Mouse (Mus musculus) liver, embryonic 16.5 days (tissue): ENCODE results near the gene Bcl6b. TPM values are rescaled to one million over a fixed set of nuclear protein-coding genes. Genes with fewer than 3 reads are reported as not detected.
A peak's percentile ranks its signal among the peaks of the same experiment; 100 is the strongest.

ENCODE experiments used
- ATAC-seq: fragments of 200-750 bp; cut with Nextera tagmentation; 2 replicates; pipeline ENCODE4 v1.8.0; 2017; ENCODE audit warnings: low read depth, mild to moderate bottlenecking, moderate number of reproducible peaks, moderate library complexity
- H3K27ac ChIP-seq: fragments of 300-500 bp; sonication (generic); 2 replicates; pipeline ENCODE4 v1.5.1; 2014; ENCODE audit warnings: mild to moderate bottlenecking, low read length
- H3K27me3 ChIP-seq: fragments of 300-500 bp; sonication (generic); 2 replicates; pipeline ENCODE4 v1.6.1; 2014; ENCODE audit warnings: low read depth, low read length, mixed read lengths; ENCODE audit not compliant: control insufficient read depth, insufficient read depth
- H3K36me3 ChIP-seq: fragments of 300-500 bp; sonication (generic); 2 replicates; pipeline ENCODE4 v1.6.1; 2014; ENCODE audit warnings: mild to moderate bottlenecking; ENCODE audit not compliant: control insufficient read depth, insufficient read depth
- H3K4me1 ChIP-seq: fragments of 300-500 bp; sonication (generic); 2 replicates; pipeline ENCODE4 v1.6.1; 2014; ENCODE audit warnings: low read depth, low read length, mixed read lengths; ENCODE audit not compliant: control insufficient read depth
- H3K4me2 ChIP-seq: fragments of 300-500 bp; sonication (generic); 2 replicates; pipeline ENCODE4 v1.6.1; 2014; ENCODE audit warnings: low read depth, low read length, mixed read lengths
- H3K4me3 ChIP-seq: fragments of 300-500 bp; sonication (generic); 2 replicates; pipeline ENCODE4 v1.5.1; 2014; ENCODE audit warnings: low read depth, mild to moderate bottlenecking, low read length
- H3K9ac ChIP-seq: fragments of 300-500 bp; sonication (generic); 2 replicates; pipeline ENCODE4 v1.6.1; 2014; ENCODE audit warnings: low read depth, low read length
- H3K9me3 ChIP-seq: fragments of 300-500 bp; sonication (generic); replicated peaks from 2 replicates; pipeline ENCODE4 v1.6.1; 2016; ENCODE audit warnings: low read length; ENCODE audit not compliant: control insufficient read depth
- WGBS: fragments of 180-500 bp; shearing (Covaris S2); extraction: QIAGEN DNeasy Blood & Tissue Kit; methylation state at CpG from one replicate; pipeline ENCODE4 v1.1.7; 2014; ENCODE audit not compliant: insufficient replicate concordance; 5-methylcytosine and 5-hydroxymethylcytosine counted together
- polyA plus RNA-seq: library from polyadenylated mRNA; unstranded; fragments of >200 nt; fragmentation: Nextera tagmentation; extraction: Ambion mirVana; gene quantifications from 2 replicates; pipeline ENCODE4 v1.2.1, GENCODE M21; 2015

Gene Bcl6b
- 2.1 and 2.3 TPM in 2 replicates for polyA plus RNA-seq

DNA sequence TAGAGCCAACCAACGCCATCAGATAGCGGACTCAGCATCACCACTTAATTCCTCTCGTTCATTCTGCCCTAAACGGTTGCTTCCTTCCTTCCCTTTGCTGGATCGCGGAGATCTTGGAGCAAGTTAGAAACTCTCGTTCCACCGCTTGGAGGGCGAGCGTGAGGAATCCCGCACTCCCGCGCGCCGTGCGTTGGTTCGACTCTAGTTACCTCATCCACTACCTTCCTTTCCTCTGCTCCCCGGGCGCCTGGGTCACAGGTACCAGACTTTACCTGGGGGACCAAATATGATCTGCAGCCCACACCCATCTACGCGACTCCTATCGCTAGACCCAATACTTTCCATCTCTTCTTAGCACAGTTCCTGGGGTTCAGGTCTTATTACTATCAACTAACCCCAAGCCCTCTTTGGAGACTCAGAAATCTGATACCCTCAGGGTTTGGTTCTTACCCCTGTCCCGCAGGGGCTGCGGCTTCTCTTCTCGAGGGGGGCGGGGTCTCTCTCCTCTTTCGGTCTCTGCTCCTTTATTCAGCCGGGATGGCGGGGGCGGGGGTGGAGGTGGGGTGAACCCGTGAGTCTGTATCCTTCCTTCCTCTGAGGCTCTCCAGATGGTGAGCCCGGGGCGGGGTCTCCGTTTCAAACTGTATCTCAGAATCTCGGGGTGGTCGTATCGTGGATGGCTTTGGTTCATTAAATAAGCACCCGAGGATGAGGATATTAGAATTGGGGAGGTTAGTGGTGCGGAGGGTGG lies at the start of gene Bcl6b:
Gene Bcl6b (minus strand): TSS at position 539 of the 751 bp plus-strand sequence.
- Histone ChIP-seq H3K4me1 (peaks cover 48% of the 10 kb centered on the region), H3K36me3 (no peaks in the 10 kb centered on the region), H3K27ac (0 out of 2 replicates have a peak within 1 kb of the TSS, but pooled peaks have one; percentile 25), H3K9me3 (no peaks in the 10 kb centered on the region), H3K9ac (peak within 1 kb of the TSS; percentile 46), H3K4me2 (peak within 1 kb of the TSS; percentile 69), H3K4me3 (peak within 1 kb of the TSS; percentile 50), H3K27me3 (peaks cover 34% of the 10 kb centered on the region)
- 2% methylated on average over 39 of the region's 39 CpGs for WGBS
- no peak; the same call in 1 of the 2 replicates for ATAC-seq

DNA sequence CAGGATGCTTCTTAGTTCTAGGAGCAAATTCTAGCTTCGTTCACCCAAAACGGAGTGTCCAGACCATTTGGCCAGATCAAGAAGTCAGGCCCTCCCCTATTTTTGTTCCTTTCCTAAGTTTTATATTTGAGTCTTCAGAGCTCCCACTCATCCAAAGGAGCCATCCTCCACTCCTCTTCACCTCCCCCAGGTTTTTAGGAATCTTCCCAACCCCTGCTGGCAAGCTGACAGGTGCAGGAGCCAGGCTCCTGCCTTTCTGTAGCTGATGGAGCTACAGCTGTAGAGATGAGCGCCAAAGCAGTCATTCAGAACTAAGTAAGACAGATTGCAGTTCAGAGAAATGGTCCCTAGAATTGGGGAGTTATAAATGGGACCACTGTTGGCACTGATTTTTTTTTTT lies 49.4 kb upstream of the Bcl6b start:
- Histone ChIP-seq H3K4me2 (no peak overlapping the region), H3K36me3 (no peaks in the 10 kb centered on the region), H3K4me1 (no peaks in the 10 kb centered on the region), H3K27ac (no peak overlapping the region), H3K9me3 (no peaks in the 10 kb centered on the region), H3K4me3 (no peak overlapping the region), H3K27me3 (no peaks in the 10 kb centered on the region), H3K9ac (no peak overlapping the region)
- 71% methylated on average over 3 of the region's 3 CpGs for WGBS
- no peak for ATAC-seq

DNA sequence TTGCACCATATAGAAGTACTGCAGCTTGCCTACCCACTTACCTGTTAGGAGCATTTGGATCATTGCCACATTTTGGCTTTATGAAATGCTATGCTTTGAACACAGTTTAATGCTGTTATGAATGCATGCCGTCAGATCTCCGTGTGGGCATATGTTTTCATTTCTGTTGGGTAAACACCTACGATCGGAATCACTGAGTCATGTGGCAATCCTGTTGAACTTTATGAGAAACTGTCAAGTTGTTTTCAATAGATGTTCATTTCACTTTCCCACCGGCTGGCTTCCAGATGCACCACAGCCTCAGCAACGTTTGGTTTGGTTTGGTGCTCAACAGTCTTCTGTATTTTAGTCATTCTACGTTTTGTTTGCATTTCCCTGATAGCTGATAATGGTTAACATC lies 42.0 kb upstream of the Bcl6b start:
- ATAC-seq = no peak
- H3K4me2 ChIP-seq = no peak overlapping the region
- H3K9me3 ChIP-seq = no peaks in the 10 kb centered on the region
- no peak overlapping the region for H3K9ac ChIP-seq
- no peak overlapping the region for H3K27ac ChIP-seq
- H3K4me3 ChIP-seq = no peak overlapping the region
- H3K4me1 ChIP-seq = no peaks in the 10 kb centered on the region
- WGBS = 66% methylated on average over 7 of the region's 7 CpGs
- H3K27me3 ChIP-seq = no peaks in the 10 kb centered on the region
- H3K36me3 ChIP-seq = no peaks in the 10 kb centered on the region

DNA sequence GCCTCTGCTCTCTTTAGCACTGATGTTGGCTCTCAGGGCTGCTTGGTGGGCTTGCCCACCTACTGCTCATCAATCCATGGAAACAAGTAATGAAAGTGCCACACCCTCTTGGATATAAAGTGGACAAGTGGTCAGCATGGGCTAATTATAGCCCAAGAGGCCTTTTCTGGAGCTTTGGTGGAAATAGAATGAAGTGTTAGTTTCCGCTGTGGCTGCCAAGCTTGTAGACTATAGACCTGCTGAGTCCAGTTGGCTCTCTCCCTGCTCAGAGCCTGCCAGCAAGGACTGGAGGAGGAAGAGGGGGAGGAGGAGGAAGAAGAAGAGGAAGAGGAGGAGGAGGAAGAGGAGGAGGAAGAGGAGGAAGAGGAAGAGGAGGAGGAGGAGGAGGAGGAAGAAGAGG lies 36.8 kb upstream of the Bcl6b start:
- Histone ChIP-seq H3K27ac (no peak overlapping the region), H3K36me3 (no peaks in the 10 kb centered on the region), H3K9me3 (no peaks in the 10 kb centered on the region), H3K4me2 (no peak overlapping the region), H3K4me1 (no peaks in the 10 kb centered on the region), H3K9ac (no peak overlapping the region), H3K4me3 (no peak overlapping the region), H3K27me3 (no peaks in the 10 kb centered on the region)
- ATAC-seq = no peak
- WGBS = 69% methylated on average over 1 of the region's 1 CpGs

DNA sequence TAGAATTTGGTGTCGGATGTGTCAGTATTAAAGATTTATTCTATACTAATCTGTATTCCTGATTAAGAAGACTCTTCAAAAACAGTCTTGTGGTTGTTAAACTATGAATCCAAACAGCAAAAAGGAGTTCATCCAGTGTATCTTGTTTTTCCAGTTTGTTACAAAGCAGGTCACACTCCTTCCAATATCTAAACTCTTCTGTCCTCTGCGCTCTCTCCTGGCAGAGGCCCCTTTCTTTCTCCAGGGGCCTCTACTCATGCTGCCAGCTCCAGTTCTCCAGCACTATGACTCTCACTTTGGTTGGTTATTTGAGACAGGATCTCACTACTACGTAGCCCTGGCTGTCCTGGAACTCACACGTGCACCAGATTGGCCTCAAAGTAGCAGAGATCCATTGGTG lies 36.2 kb upstream of the Bcl6b start:
- Histone ChIP-seq H3K4me3 (no peak overlapping the region), H3K36me3 (no peaks in the 10 kb centered on the region), H3K27me3 (no peaks in the 10 kb centered on the region), H3K9ac (no peak overlapping the region), H3K4me2 (no peak overlapping the region), H3K4me1 (no peaks in the 10 kb centered on the region), H3K27ac (no peak overlapping the region), H3K9me3 (no peaks in the 10 kb centered on the region)
- no peak for ATAC-seq
- 63% methylated on average over 4 of the region's 4 CpGs for WGBS

DNA sequence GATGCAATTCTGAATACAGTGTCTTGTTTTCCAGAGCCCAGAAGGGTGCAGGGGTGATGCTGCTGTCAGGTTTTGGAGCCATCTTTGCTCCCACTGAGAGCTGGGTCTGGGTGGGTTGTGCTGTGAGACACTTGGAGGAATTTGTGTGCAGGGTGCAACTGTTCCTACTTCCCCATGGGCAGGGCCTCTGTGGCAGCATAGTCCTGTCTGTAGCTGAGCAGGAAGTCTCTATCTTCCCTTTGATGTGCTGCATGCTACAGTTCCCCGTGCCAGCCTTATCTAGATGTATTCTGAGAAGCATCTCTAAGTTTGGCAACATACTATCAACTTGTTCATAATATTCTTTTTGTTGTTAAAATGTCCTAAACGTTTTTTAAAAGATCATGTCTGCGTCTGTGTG lies 35.7 kb upstream of the Bcl6b start:
- WGBS = 28% methylated on average over 3 of the region's 3 CpGs
- no peak for ATAC-seq
- H3K4me3 ChIP-seq = no peak overlapping the region
- no peak overlapping the region for H3K4me2 ChIP-seq
- H3K4me1 ChIP-seq = no peaks in the 10 kb centered on the region
- no peaks in the 10 kb centered on the region for H3K27me3 ChIP-seq
- H3K9ac ChIP-seq = no peak overlapping the region
- H3K9me3 ChIP-seq = no peaks in the 10 kb centered on the region
- H3K36me3 ChIP-seq = no peaks in the 10 kb centered on the region
- no peak overlapping the region for H3K27ac ChIP-seq

DNA sequence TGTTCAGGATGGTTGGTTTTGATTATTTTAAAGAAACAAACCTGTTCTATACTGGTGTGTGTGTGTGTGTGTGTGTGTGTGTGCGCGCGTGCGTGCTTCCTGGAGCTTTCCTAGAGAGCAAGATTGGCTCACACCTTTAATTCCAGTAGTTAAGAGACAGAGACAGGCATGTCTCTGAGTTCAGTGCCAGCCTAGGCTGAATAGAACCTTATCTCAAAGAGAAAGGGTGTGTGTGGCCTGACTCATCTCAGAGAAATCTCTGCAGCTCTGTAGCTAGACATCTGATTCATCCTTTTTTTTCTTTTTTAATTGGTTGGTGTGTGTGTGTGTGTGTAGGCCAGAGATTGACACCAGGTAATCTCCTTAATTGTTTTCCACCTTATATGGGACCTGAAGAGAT lies 29.4 kb upstream of the Bcl6b start:
- Histone ChIP-seq H3K9ac (no peak overlapping the region), H3K27me3 (peaks cover 19% of the 10 kb centered on the region), H3K9me3 (no peaks in the 10 kb centered on the region), H3K36me3 (no peaks in the 10 kb centered on the region), H3K4me1 (no peaks in the 10 kb centered on the region), H3K27ac (no peak overlapping the region), H3K4me3 (no peak overlapping the region), H3K4me2 (no peak overlapping the region)
- ATAC-seq = no peak
- 81% methylated on average over 4 of the region's 4 CpGs for WGBS

DNA sequence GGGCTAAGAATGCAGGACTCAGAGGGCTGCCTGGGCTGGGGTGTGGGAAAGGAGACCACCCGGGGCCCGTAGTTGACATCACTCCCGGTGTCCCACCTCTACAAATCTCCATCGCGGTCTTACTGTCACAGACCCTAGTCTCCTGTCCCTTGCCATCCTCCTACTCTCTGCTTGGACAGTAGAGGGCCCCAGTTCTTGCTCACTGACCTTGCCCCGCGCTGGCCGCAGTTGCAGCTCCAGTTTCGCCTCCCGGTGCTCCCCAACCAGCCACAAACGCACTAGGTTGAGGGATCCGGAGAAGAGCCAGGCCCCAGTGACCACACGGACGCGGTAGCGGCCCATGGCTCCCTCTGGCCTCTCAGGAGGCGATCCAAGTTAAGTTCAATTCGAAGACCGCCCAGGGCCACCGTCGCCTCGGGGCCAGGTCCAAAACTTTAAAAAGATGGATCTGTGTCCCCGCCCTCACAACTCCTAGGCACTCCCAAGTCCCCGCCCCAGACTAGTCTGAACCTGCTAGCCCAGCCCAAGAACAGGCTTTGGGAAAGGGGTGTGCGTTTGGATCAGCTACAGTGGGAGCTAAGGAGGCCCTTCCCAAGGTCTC lies 25.4 kb upstream of the Bcl6b start, which contains the start of gene Alox12:
Gene Alox12 (minus strand): TSS at position 423 of the 601 bp plus-strand sequence.
- Histone ChIP-seq H3K4me3 (peak within 1 kb of the TSS; percentile 39), H3K27me3 (peaks cover 40% of the 10 kb centered on the region), H3K4me2 (peak within 1 kb of the TSS; percentile 51), H3K4me1 (no peaks in the 10 kb centered on the region), H3K9ac (no peak within 1 kb of the TSS), H3K36me3 (no peaks in the 10 kb centered on the region), H3K27ac (no peak within 1 kb of the TSS), H3K9me3 (no peaks in the 10 kb centered on the region)
- ATAC-seq = 0 out of 2 replicates have a peak, but pooled peaks have one; percentile 37
- WGBS = 5% methylated on average over 25 of the region's 25 CpGs

DNA sequence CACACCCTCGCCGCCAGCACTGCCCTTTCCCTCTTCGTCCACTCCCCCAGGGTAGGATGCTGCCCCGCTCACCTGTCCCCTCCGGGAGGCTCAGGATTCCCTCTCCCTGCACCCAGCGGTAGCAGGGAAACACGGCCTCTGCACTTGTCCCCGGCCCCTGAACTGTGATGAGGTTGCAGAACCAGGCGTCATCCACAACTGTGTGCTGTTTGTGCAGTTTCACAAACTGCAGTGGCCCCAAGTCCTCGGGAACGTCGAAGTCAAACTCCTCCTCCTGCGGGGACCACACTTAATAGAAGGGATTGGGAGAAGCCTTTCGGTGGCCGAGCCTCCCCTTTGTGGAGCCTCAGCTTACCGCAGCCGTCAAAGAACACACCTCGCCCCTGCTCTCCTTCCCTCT lies 24.7 kb upstream of the Bcl6b start:
- WGBS = 2% methylated on average over 18 of the region's 18 CpGs
- H3K36me3 ChIP-seq = no peaks in the 10 kb centered on the region
- H3K9me3 ChIP-seq = no peaks in the 10 kb centered on the region
- H3K4me1 ChIP-seq = no peaks in the 10 kb centered on the region
- no peak for ATAC-seq
- H3K27me3 ChIP-seq = peaks cover 40% of the 10 kb centered on the region
- no peak overlapping the region; the same call in 1 of the 2 replicates for H3K4me3 ChIP-seq
- H3K4me2 ChIP-seq = peak overlapping the region; percentile 51; the same call in 1 of the 2 replicates
- H3K27ac ChIP-seq = no peak overlapping the region
- H3K9ac ChIP-seq = no peak overlapping the region
